In genomic region chr12:76524915-76525314, GRCm38 (mm10) we compare ENCODE assay signal across 28 mouse cellular contexts.
"Had no signal": no experiment of that assay in that cellular context is flagged by ENCODE, and none has a peak within 500 bp of the region (broad histone marks: within the 10 kb centered on the region; RNA-seq: fewer than 3 reads in every experiment).

No protein-coding gene starts in this region.

- DNase-seq: cerebellum, adult 2 months; cerebellum, adult 8-10 months; cerebellum, adult 9-10 months; cerebellum, adult 9-11 months; cerebellum, postnatal 10 days; cerebellum, postnatal 14 days; cerebellum, postnatal 25 days; cerebellum, postnatal 36 days; embryo, embryonic 11 days; forebrain, postnatal 0 days; gastrocnemius, adult 2 months; gastrocnemius, postnatal 10 days; gastrocnemius, postnatal 14 days; gastrocnemius, postnatal 25 days; gastrocnemius, postnatal 36 days; heart, adult 11 months; heart, adult 18-20 months had no signal

- H3K27ac ChIP-seq: embryonic facial prominence, embryonic 10.5 days; embryonic facial prominence, embryonic 12.5 days; embryonic facial prominence, embryonic 13.5 days; embryonic facial prominence, embryonic 15.5 days; forebrain, embryonic 10.5 days; forebrain, embryonic 12.5 days; forebrain, embryonic 13.5 days; forebrain, embryonic 15.5 days; gastrocnemius, adult 2 months had no signal

- H3K36me3 ChIP-seq: embryonic facial prominence, embryonic 10.5 days; embryonic facial prominence, embryonic 12.5 days; embryonic facial prominence, embryonic 13.5 days; embryonic facial prominence, embryonic 15.5 days; forebrain, embryonic 10.5 days; forebrain, embryonic 12.5 days; forebrain, embryonic 15.5 days had no signal

- H3K4me3 ChIP-seq: embryonic facial prominence, embryonic 10.5 days; embryonic facial prominence, embryonic 12.5 days; embryonic facial prominence, embryonic 13.5 days; embryonic facial prominence, embryonic 15.5 days; erythroblast, embryonic 14.5 days; forebrain, embryonic 10.5 days; forebrain, embryonic 12.5 days; forebrain, embryonic 13.5 days; forebrain, embryonic 15.5 days; gastrocnemius, adult 2 months had no signal

- H3K4me1 ChIP-seq: embryonic facial prominence, embryonic 10.5 days; embryonic facial prominence, embryonic 12.5 days; embryonic facial prominence, embryonic 13.5 days; embryonic facial prominence, embryonic 15.5 days; forebrain, embryonic 10.5 days; forebrain, embryonic 12.5 days; forebrain, embryonic 13.5 days; forebrain, embryonic 15.5 days had no signal

- H3K9me3 ChIP-seq: embryonic facial prominence, embryonic 10.5 days; embryonic facial prominence, embryonic 13.5 days; embryonic facial prominence, embryonic 15.5 days; forebrain, embryonic 10.5 days; forebrain, embryonic 12.5 days; forebrain, embryonic 13.5 days; forebrain, embryonic 15.5 days had no signal

- H3K27me3 ChIP-seq: embryonic facial prominence, embryonic 15.5 days; forebrain, embryonic 15.5 days had no signal

- H3K9ac ChIP-seq: embryonic facial prominence, embryonic 12.5 days; embryonic facial prominence, embryonic 13.5 days; embryonic facial prominence, embryonic 15.5 days; forebrain, embryonic 12.5 days; forebrain, embryonic 13.5 days; forebrain, embryonic 15.5 days; forebrain, postnatal 0 days had no signal

- ATAC-seq: forebrain, embryonic 13.5 days; forebrain, embryonic 14.5 days; forebrain, embryonic 15.5 days; forebrain, embryonic 16.5 days; forebrain, postnatal 0 days had no signal

- H3K4me2 ChIP-seq: embryonic facial prominence, embryonic 12.5 days; embryonic facial prominence, embryonic 13.5 days; embryonic facial prominence, embryonic 15.5 days; forebrain, embryonic 12.5 days; forebrain, embryonic 13.5 days; forebrain, embryonic 15.5 days had no signal
